Mouse (Mus musculus) heart, adult 2 months (tissue): ENCODE results near the gene Ube4b. TPM values are rescaled to one million over a fixed set of nuclear protein-coding genes. Genes with fewer than 3 reads are reported as not detected.

Source experiments
- DNase-seq, 2 experiments: peaks; one replicate each; pipeline ENCODE4 v3.0.0; 2021
- H3K27ac ChIP-seq: fragments of 200-600 bp; 2 replicates; pipeline ENCODE4 v1.8.1; 2022
- H3K27me3 ChIP-seq: fragments of 200-500 bp; 2 replicates; pipeline ENCODE4 v1.6.1; 2012; ENCODE audit warnings: mild to moderate bottlenecking, low read length, inconsistent platforms, mixed read lengths; ENCODE audit not compliant: control insufficient read depth, insufficient read depth
- H3K36me3 ChIP-seq: fragments of 200-500 bp; 2 replicates; pipeline ENCODE4 v1.6.1; 2012; ENCODE audit warnings: low read length, inconsistent platforms; ENCODE audit not compliant: control insufficient read depth, insufficient read depth
- H3K4me1 ChIP-seq: fragments of 200-500 bp; 2 replicates; pipeline ENCODE4 v1.6.1; 2011; ENCODE audit warnings: low read length; ENCODE audit not compliant: control insufficient read depth, insufficient read depth
- H3K4me3 ChIP-seq: fragments of 200-600 bp; 2 replicates; pipeline ENCODE4 v1.8.1; 2022
- H3K79me2 ChIP-seq: fragments of 200-500 bp; replicated peaks from 2 replicates; pipeline ENCODE4 v1.6.1; 2012; ENCODE audit warnings: mild to moderate bottlenecking, inconsistent platforms, low read length, moderate library complexity, mixed read lengths; ENCODE audit not compliant: control insufficient read depth, insufficient read depth
- H3K9ac ChIP-seq: fragments of 200-500 bp; 2 replicates; pipeline ENCODE4 v1.6.1; 2012; ENCODE audit warnings: low read depth, mild to moderate bottlenecking, control low read depth, inconsistent platforms, low read length, mixed read lengths
- CTCF ChIP-seq: fragments of 200-600 bp; IDR thresholded peaks from 2 replicates; pipeline ENCODE4 v1.8.1; 2022; ENCODE audit warnings: antibody characterized with exemption, mild to moderate bottlenecking, moderate library complexity
- EP300 ChIP-seq: fragments of 200-500 bp; IDR thresholded peaks from 2 replicates; pipeline ENCODE4 v1.6.1; 2011; ENCODE audit warnings: low read depth, low read length, control low read depth; ENCODE audit not compliant: insufficient read depth
- POLR2A ChIP-seq: fragments of 200-500 bp; IDR thresholded peaks from 2 replicates; pipeline ENCODE4 v1.6.1; 2011; ENCODE audit warnings: mild to moderate bottlenecking, low read depth, low read length, control low read depth; ENCODE audit not compliant: insufficient read depth
- WGBS: fragments of 180-500 bp; shearing (Covaris S2); methylation state at CpG from one replicate; pipeline ENCODE4 v1.1.7; 2018; 5-methylcytosine and 5-hydroxymethylcytosine counted together
- intact Hi-C: fragments of 180-260 bp; cut with DNase I; formaldehyde crosslinking; loops from one replicate; pipeline ENCODE4 v1.15.1; 2025
- polyA plus RNA-seq: library from polyadenylated mRNA; depleted of rRNA; stranded (reverse); fragments of >200 nt; gene quantifications from 2 replicates; pipeline ENCODE4 v1.2.3, GENCODE M21; 2012
- total RNA-seq, 2 experiments: library from RNA; stranded (reverse); gene quantifications; 2 replicates each; pipeline ENCODE4 v1.2.3; 2021

Ube4b gene
- total and polyA plus RNA-seq, 3 experiments = 39.6 to 41.6 (median 40.2) TPM

- H3K27me3 ChIP-seq = no peaks in the 10 kb centered on the region
- H3K9ac ChIP-seq = peak overlapping the region; percentile 91
- TF ChIP-seq CTCF (no peak), POLR2A (no peak), EP300 (no peak)
- WGBS = under 1% methylated on average over 35 of the region's 35 CpGs
- intact Hi-C loops = no loop called here
- peak overlapping the region; percentile 99 for H3K27ac ChIP-seq
- peaks cover 4% of the 10 kb centered on the region for H3K4me1 ChIP-seq
- H3K79me2 ChIP-seq = peaks cover 9% of the 10 kb centered on the region
- no peaks in the 10 kb centered on the region for H3K36me3 ChIP-seq
- peak in 1 of 2 experiments; percentile 39 for DNase-seq
- H3K4me3 ChIP-seq = peak overlapping the region; percentile 84
Measured at GRCm38 (mm10) chr4:149425801-149426292, 702 bp downstream of the Ube4b start.

GRCm38 (mm10) chr4:149424755-149425154 lies 1.8 kb downstream of the Ube4b start:
- TF ChIP-seq POLR2A = 0 out of 2 replicates have a peak, but pooled peaks have one; percentile 27
- TF ChIP-seq EP300 = no peak
- intact Hi-C loops = no loop called here
- peak overlapping the region; percentile 99 for H3K27ac ChIP-seq
- H3K36me3 ChIP-seq = no peaks in the 10 kb centered on the region
- H3K4me3 ChIP-seq = peak overlapping the region; percentile 84
- no peak overlapping the region for H3K9ac ChIP-seq
- peaks cover 4% of the 10 kb centered on the region for H3K4me1 ChIP-seq
- H3K27me3 ChIP-seq = no peaks in the 10 kb centered on the region
- 3% methylated on average over 9 of the region's 9 CpGs for WGBS
- DNase-seq = no peak
- H3K79me2 ChIP-seq = peaks cover 9% of the 10 kb centered on the region

GRCm38 (mm10) chr4:149417854-149418365 lies 8.6 kb downstream of the Ube4b start:
- no peak for DNase-seq
- Histone ChIP-seq H3K79me2 (peaks cover 13% of the 10 kb centered on the region), H3K27me3 (no peaks in the 10 kb centered on the region), H3K27ac (no peak overlapping the region), H3K4me1 (peaks cover 30% of the 10 kb centered on the region), H3K36me3 (peaks cover 4% of the 10 kb centered on the region), H3K9ac (no peak overlapping the region), H3K4me3 (no peak overlapping the region)
- WGBS = 57% methylated on average over 5 of the region's 5 CpGs
- intact Hi-C loops = no loop called here
- TF ChIP-seq POLR2A = no peak
- TF ChIP-seq EP300 = no peak
- TF ChIP-seq CTCF = no peak

- no peak overlapping the region for H3K4me3 ChIP-seq
- no peak for DNase-seq
- no peak overlapping the region; the same call in 1 of the 2 replicates for H3K27ac ChIP-seq
- no peaks in the 10 kb centered on the region for H3K27me3 ChIP-seq
- H3K4me1 ChIP-seq = peaks cover 30% of the 10 kb centered on the region
- TF ChIP-seq POLR2A (no peak), CTCF (no peak), EP300 (no peak)
- intact Hi-C loops = no loop called here
- WGBS = 84% methylated on average over 2 of the region's 2 CpGs
- peaks cover 4% of the 10 kb centered on the region for H3K36me3 ChIP-seq
- peaks cover 11% of the 10 kb centered on the region; the same call in 1 of the 2 replicates for H3K79me2 ChIP-seq
- no peak overlapping the region for H3K9ac ChIP-seq
Measured at GRCm38 (mm10) chr4:149416986-149417385, 9.6 kb downstream of the Ube4b start.

GRCm38 (mm10) chr4:149416417-149416816 lies 10.1 kb downstream of the Ube4b start:
- H3K4me3 ChIP-seq = no peak overlapping the region
- H3K27me3 ChIP-seq = no peaks in the 10 kb centered on the region
- TF ChIP-seq CTCF (no peak), POLR2A (no peak), EP300 (no peak)
- 65% methylated on average over 10 of the region's 10 CpGs for WGBS
- DNase-seq = no peak
- H3K4me1 ChIP-seq = peaks cover 28% of the 10 kb centered on the region
- no peak overlapping the region for H3K9ac ChIP-seq
- peaks cover 7% of the 10 kb centered on the region; the same call in 1 of the 2 replicates for H3K79me2 ChIP-seq
- H3K36me3 ChIP-seq = peaks cover 4% of the 10 kb centered on the region
- intact Hi-C loops = no loop called here
- peak overlapping the region; percentile 36 for H3K27ac ChIP-seq

DNA sequence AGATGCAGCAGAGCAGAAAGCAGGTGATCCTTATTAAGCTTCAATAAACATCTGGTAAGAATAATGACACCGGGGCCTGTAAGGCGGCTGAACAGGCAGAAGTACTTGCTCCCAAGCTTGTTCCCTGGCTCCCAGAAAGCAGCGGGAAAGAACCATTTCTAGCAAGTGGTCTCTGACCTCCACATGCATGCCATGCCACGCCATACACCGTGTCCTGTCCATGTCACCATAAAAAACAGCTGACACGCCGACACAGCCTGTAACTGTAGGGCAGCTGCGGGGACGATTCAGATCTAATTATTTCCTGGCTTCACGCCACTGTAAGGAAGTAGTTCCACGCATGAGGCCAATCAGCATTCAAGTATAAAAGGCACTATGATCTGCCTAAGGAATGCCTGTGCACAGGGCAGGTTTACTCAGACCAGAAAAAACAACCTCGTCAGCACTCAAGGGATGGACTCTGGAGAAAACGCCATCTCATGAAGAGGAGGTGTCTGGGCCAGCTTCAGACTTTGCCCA lies 10.8 kb downstream of the Ube4b start:
- Histone ChIP-seq H3K9ac (0 out of 2 replicates have a peak overlapping the region, but pooled peaks have one; percentile 14), H3K27ac (peak overlapping the region; percentile 36), H3K36me3 (peaks cover 4% of the 10 kb centered on the region), H3K27me3 (no peaks in the 10 kb centered on the region), H3K79me2 (peaks cover 8% of the 10 kb centered on the region; the same call in 1 of the 2 replicates), H3K4me3 (no peak overlapping the region), H3K4me1 (peaks cover 28% of the 10 kb centered on the region)
- 16% methylated on average over 13 of the region's 13 CpGs for WGBS
- DNase-seq = no peak
- TF ChIP-seq EP300 = no peak
- TF ChIP-seq POLR2A = no peak
- no peak for TF ChIP-seq CTCF
- intact Hi-C loops = no loop called here
